Mouse (Mus musculus): ENCODE results near the gene Rflna.

DNA sequence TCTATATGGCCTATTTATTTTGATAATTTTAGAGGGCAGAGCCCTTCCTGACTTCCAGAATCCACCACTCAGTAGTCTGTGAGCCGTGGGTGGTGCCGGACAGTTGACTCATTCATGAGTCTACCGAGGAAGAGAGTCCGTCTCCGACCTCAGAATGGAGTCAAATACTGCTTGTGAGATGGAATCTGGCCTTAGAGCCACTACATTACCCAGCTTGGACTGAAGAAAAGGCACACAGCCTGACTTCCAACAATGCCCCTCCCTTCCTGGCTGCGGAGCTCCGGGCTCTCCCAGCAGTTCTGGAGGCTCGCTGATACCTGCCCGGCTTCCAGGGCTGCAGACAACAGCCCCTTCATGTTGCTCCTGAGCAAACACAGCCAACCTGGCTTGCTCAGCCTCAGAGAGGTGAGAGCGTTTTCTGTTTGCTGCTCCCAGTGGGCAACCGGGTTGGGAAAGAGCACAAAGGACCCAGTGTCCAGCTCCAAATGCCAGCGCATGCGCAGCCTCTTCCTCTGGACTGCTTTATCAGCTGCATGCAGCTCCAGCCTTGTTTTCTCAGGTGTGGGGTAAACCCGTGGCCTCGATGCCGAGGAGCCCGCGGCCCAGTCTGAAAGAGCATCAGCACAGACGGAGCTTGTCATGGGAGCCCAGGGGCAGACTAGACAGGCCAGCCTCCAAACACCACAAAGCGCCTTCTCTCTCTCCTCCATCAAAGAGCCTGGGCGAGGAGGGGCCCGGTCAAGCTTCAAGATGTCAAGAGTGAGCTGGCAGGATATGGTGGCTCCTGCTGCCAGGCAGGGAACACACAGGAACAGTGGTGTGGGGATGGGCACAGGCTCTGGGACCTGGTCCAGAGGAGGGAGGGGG lies 39.0 kb upstream of the Rflna start:
- TF ChIP-seq CTCF (IDR thresholded peaks at IDR 0.05; ENCODE audit: low read depth) (no peak), EP300 (IDR thresholded peaks at IDR 0.05; ENCODE audit: low read depth) (no peak)
